Mouse (Mus musculus) bone marrow macrophage, adult 2 months (primary cell): ENCODE measurements around the gene Tmem95.

Experiments used
- CTCF ChIP-seq: IDR thresholded peaks from 2 replicates; pipeline ENCODE4 v1.5.1; 2012; ENCODE audit warnings: low read depth, mild to moderate bottlenecking, low read length, moderate library complexity
- POLR2A ChIP-seq: IDR thresholded peaks from 2 replicates; pipeline ENCODE4 v1.6.1; 2012; ENCODE audit warnings: mild to moderate bottlenecking, low read depth, low read length, borderline replicate concordance

DNA sequence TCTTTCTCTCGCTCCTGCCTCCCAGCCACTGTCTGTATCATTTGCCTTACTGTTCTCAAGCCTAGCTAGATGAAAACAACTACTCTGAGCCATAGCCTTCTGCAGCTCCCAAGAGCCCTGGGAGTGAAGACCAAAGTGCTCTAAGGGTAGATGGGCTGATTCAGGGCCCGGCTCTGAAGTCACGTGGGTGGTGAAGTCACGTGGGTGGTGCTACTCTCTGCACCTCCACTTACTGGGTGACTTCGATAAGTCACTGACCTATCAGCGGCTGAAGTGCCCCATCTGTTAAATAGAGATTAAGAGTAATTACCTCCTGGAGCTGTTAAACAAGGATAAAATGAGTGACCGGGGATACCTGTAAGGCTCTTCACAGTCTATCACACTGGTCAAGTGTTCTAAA is 23.8 kb downstream of the Tmem95 start:
- TF ChIP-seq CTCF, result no peak
- no peak for TF ChIP-seq POLR2A
